Mouse (Mus musculus) hindbrain, embryonic 12.5 days (tissue): ENCODE results near the gene BC107364. TPM values are rescaled to one million over a fixed set of nuclear protein-coding genes. Genes with fewer than 3 reads are reported as not detected.
"Not testable (repeated sequence)": the region's sequence is repeated elsewhere in the genome, so short reads cannot be mapped to it uniquely, and the experiment has no call there.

Experiments
- ATAC-seq: fragments of 200-750 bp; cut with Nextera tagmentation; 2 replicates; pipeline ENCODE4 v1.8.0; 2017; ENCODE audit warnings: moderate TSS enrichment; ENCODE audit not compliant: low FRiP score
- H3K27ac ChIP-seq: fragments of 300-500 bp; sonication (generic); 2 replicates; pipeline ENCODE4 v1.5.1; 2016; ENCODE audit warnings: mild to moderate bottlenecking
- H3K27me3 ChIP-seq: fragments of 300-500 bp; sonication (generic); 2 replicates; pipeline ENCODE4 v1.6.1; 2016; ENCODE audit warnings: mild to moderate bottlenecking
- H3K36me3 ChIP-seq: fragments of 300-500 bp; sonication (generic); 2 replicates; pipeline ENCODE4 v1.6.1; 2016; ENCODE audit warnings: mild to moderate bottlenecking
- H3K4me1 ChIP-seq: fragments of 300-500 bp; sonication (generic); 2 replicates; pipeline ENCODE4 v1.6.1; 2016
- H3K4me2 ChIP-seq: fragments of 300-500 bp; sonication (generic); replicated peaks from 2 replicates; pipeline ENCODE4 v1.6.1; 2016; ENCODE audit warnings: mild to moderate bottlenecking
- H3K4me3 ChIP-seq: fragments of 300-500 bp; sonication (generic); 2 replicates; pipeline ENCODE4 v1.5.1; 2016; ENCODE audit warnings: mild to moderate bottlenecking
- H3K9ac ChIP-seq: fragments of 300-500 bp; sonication (generic); 2 replicates; pipeline ENCODE4 v1.6.1; 2016; ENCODE audit warnings: mild to moderate bottlenecking, moderate library complexity
- H3K9me3 ChIP-seq: fragments of 300-500 bp; sonication (generic); replicated peaks from 2 replicates; pipeline ENCODE4 v1.6.1; 2016; ENCODE audit warnings: mild to moderate bottlenecking
- WGBS: fragments of 180-500 bp; shearing (Covaris S2); methylation state at CpG from one replicate; pipeline ENCODE4 v1.1.7; 2016; 5-methylcytosine and 5-hydroxymethylcytosine counted together
- polyA plus RNA-seq: library from polyadenylated mRNA; unstranded; fragments of >200 nt; fragmentation: Nextera tagmentation; extraction: Ambion mirVana; gene quantifications from 2 replicates; pipeline ENCODE4 v1.2.1, GENCODE M21; 2016

BC107364 gene
- polyA plus RNA-seq, 1 experiment from 2014 or later = not detected

GRCm38 (mm10) chr3:96463891-96464290 is 11.8 kb upstream of the BC107364 start:
- peaks cover 3% of the 10 kb centered on the region; the same call in 1 of the 2 replicates for H3K4me1 ChIP-seq
- ATAC-seq = no peak
- no peak overlapping the region for H3K9ac ChIP-seq
- H3K4me2 ChIP-seq = peak overlapping the region; percentile 25
- H3K36me3 ChIP-seq = no peaks in the 10 kb centered on the region
- peak overlapping the region; percentile 12 for H3K4me3 ChIP-seq
- peaks cover 36% of the 10 kb centered on the region for H3K27me3 ChIP-seq
- no peaks in the 10 kb centered on the region for H3K9me3 ChIP-seq
- WGBS = 1% methylated on average over 25 of the region's 25 CpGs
- H3K27ac ChIP-seq = no peak overlapping the region

- not testable (repeated sequence) for H3K36me3 ChIP-seq, H3K4me1 ChIP-seq, H3K9me3 ChIP-seq, H3K9ac ChIP-seq, ATAC-seq, H3K27ac ChIP-seq, H3K4me2 ChIP-seq, H3K4me3 ChIP-seq
- no CpG with 5 or more reads among the region's 19 CpGs for WGBS
- H3K27me3 ChIP-seq = peaks cover 21% of the 10 kb centered on the region
Observed at GRCm38 (mm10) chr3:96460568-96460870, 8.4 kb upstream of the BC107364 start.

- ATAC-seq = peak; percentile 69
- not testable (repeated sequence) for H3K4me2 ChIP-seq, H3K36me3 ChIP-seq, H3K4me3 ChIP-seq, H3K4me1 ChIP-seq, H3K27ac ChIP-seq, H3K9me3 ChIP-seq, H3K9ac ChIP-seq
- no CpG with 5 or more reads among the region's 58 CpGs for WGBS
- peaks cover 21% of the 10 kb centered on the region for H3K27me3 ChIP-seq
Observed at GRCm38 (mm10) chr3:96459757-96460567, 7.9 kb upstream of the BC107364 start.

GRCm38 (mm10) chr3:96458886-96459439 is 6.9 kb upstream of the BC107364 start:
- peaks cover 18% of the 10 kb centered on the region for H3K27me3 ChIP-seq
- not testable (repeated sequence) for H3K4me3 ChIP-seq, H3K4me1 ChIP-seq, H3K9me3 ChIP-seq, ATAC-seq, H3K9ac ChIP-seq, H3K36me3 ChIP-seq, H3K4me2 ChIP-seq, H3K27ac ChIP-seq
- WGBS = no CpG with 5 or more reads among the region's 48 CpGs

- H3K4me2 ChIP-seq, H3K4me3 ChIP-seq, H3K27ac ChIP-seq, H3K4me1 ChIP-seq, H3K9ac ChIP-seq, H3K9me3 ChIP-seq, H3K36me3 ChIP-seq: not testable (repeated sequence)
- peak; percentile 38; the same call in 1 of the 2 replicates for ATAC-seq
- no CpG with 5 or more reads among the region's 53 CpGs for WGBS
- peaks cover 15% of the 10 kb centered on the region for H3K27me3 ChIP-seq
Observed at GRCm38 (mm10) chr3:96458008-96458407, 5.9 kb upstream of the BC107364 start.

- not testable (repeated sequence) for H3K27ac ChIP-seq, H3K9ac ChIP-seq, H3K9me3 ChIP-seq, H3K4me2 ChIP-seq, ATAC-seq, H3K36me3 ChIP-seq, H3K4me1 ChIP-seq, H3K4me3 ChIP-seq
- peaks cover 18% of the 10 kb centered on the region for H3K27me3 ChIP-seq
- WGBS = no CpG with 5 or more reads among the region's 50 CpGs
Observed at GRCm38 (mm10) chr3:96451181-96451737, 847 bp downstream of the BC107364 start.

GRCm38 (mm10) chr3:96450586-96450896 is 1.6 kb downstream of the BC107364 start:
- H3K9ac ChIP-seq, H3K27ac ChIP-seq, H3K36me3 ChIP-seq, H3K4me2 ChIP-seq, H3K9me3 ChIP-seq, H3K4me3 ChIP-seq, ATAC-seq, H3K4me1 ChIP-seq: not testable (repeated sequence)
- peaks cover 21% of the 10 kb centered on the region for H3K27me3 ChIP-seq
- no CpG with 5 or more reads among the region's 10 CpGs for WGBS

- H3K4me3 ChIP-seq, H3K4me2 ChIP-seq, H3K9me3 ChIP-seq, H3K36me3 ChIP-seq, H3K27ac ChIP-seq, H3K9ac ChIP-seq, H3K4me1 ChIP-seq: not testable (repeated sequence)
- WGBS = no CpG with 5 or more reads among the region's 68 CpGs
- H3K27me3 ChIP-seq = peaks cover 21% of the 10 kb centered on the region
- ATAC-seq = peak; percentile 77
Observed at GRCm38 (mm10) chr3:96449762-96450585, 2.1 kb downstream of the BC107364 start.

- Histone ChIP-seq H3K27me3 (peaks cover 58% of the 10 kb centered on the region), H3K9ac (no peak overlapping the region), H3K27ac (no peak overlapping the region), H3K36me3 (no peaks in the 10 kb centered on the region), H3K4me3 (no peak overlapping the region), H3K9me3 (no peaks in the 10 kb centered on the region), H3K4me1 (0 out of 2 replicates have a peak, but pooled peaks cover 7% of the 10 kb centered on the region), H3K4me2 (no peak overlapping the region)
- WGBS = 87% methylated on average over 4 of the region's 4 CpGs
- ATAC-seq = no peak
Observed at GRCm38 (mm10) chr3:96445436-96445835, 6.7 kb downstream of the BC107364 start.

- no peaks in the 10 kb centered on the region for H3K36me3 ChIP-seq
- ATAC-seq = no peak
- no peak overlapping the region for H3K27ac ChIP-seq
- H3K4me3 ChIP-seq = peak overlapping the region; percentile 34
- H3K4me1 ChIP-seq = 0 out of 2 replicates have a peak, but pooled peaks cover 7% of the 10 kb centered on the region
- peak overlapping the region; percentile 53 for H3K4me2 ChIP-seq
- peaks cover 89% of the 10 kb centered on the region for H3K27me3 ChIP-seq
- H3K9ac ChIP-seq = peak overlapping the region; percentile 39
- no peaks in the 10 kb centered on the region for H3K9me3 ChIP-seq
- WGBS = 0% methylated on average over 13 of the region's 13 CpGs
Observed at GRCm38 (mm10) chr3:96440578-96440977, 11.5 kb downstream of the BC107364 start.

GRCm38 (mm10) chr3:96435557-96436091 is 16.5 kb downstream of the BC107364 start:
- Histone ChIP-seq H3K36me3 (no peaks in the 10 kb centered on the region), H3K4me3 (peak overlapping the region; percentile 8; the same call in 1 of the 2 replicates), H3K27ac (no peak overlapping the region), H3K4me1 (no peaks in the 10 kb centered on the region), H3K27me3 (peaks cover 70% of the 10 kb centered on the region), H3K9me3 (no peaks in the 10 kb centered on the region), H3K4me2 (peak overlapping the region; percentile 33), H3K9ac (no peak overlapping the region)
- 1% methylated on average over 26 of the region's 26 CpGs for WGBS
- ATAC-seq = no peak

- no peak overlapping the region for H3K27ac ChIP-seq
Observed at GRCm38 (mm10) chr3:96432207-96432606, 19.9 kb downstream of the BC107364 start.

More at GRCm38 (mm10) chr3:96432207-96432606, 19.9 kb downstream of the BC107364 start:
- Histone ChIP-seq H3K4me3 (no peak overlapping the region), H3K4me1 (no peaks in the 10 kb centered on the region), H3K4me2 (no peak overlapping the region), H3K9me3 (no peaks in the 10 kb centered on the region), H3K36me3 (no peaks in the 10 kb centered on the region), H3K27me3 (peaks cover 45% of the 10 kb centered on the region), H3K9ac (no peak overlapping the region)
- 15% methylated on average over 3 of the region's 3 CpGs for WGBS
- ATAC-seq = no peak
